Mouse (Mus musculus): ENCODE data around the gene Psap.

Psap gene

DNA sequence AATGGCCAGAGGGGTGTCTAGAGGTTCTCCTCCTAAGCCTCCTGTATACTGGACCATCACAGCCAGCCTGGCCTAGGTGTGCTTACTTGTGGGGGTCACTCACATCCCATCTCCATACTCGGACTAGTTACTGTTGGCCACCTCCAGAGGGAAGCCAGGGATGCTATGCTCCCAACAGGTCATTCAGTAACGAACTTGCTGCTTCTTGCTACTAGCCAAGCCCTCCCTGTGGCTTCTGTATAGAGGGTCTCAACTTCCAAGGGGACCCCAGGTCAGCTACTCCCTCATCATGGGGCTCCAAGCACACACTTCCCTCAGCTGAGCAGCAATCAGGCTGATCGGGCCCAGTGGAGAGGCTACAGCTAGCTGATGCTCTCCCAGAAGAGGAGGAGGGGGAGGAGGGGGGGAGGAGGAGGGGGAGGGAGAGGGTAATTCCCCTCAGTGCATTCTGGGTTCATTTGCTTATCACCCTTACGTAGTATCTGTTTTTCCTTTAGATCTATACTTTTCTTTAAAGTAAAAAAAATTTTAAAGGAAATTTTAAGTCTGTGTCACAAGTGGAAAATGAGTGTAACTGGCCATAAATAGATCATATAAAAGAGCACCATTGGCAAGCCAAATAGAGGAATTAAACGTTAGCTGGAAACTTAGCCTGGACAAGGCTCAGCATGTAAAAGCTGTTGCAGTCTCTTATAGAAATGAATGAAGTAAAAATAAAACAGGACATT is 72.8 kb downstream of the Psap start:
- no peak for DNase-seq

DNA sequence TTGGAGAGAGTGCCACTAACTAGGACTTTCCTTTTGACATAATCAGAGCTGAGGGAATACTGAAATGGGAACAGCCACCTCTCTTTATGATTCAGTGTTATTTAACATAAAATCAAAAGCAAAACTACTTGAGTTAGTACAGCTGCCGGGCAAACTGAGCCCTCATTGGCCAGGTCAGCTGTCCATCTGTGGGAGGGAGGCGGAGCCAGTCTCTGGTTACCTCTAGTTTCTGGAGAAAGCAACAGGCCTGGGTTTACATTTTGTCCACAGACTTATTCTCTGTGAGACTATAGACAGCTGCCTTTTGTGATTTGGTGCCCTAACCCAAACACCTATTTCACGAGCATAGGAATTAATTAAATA is 73.4 kb downstream of the Psap start:
- peak; percentile 93 for DNase-seq

DNA sequence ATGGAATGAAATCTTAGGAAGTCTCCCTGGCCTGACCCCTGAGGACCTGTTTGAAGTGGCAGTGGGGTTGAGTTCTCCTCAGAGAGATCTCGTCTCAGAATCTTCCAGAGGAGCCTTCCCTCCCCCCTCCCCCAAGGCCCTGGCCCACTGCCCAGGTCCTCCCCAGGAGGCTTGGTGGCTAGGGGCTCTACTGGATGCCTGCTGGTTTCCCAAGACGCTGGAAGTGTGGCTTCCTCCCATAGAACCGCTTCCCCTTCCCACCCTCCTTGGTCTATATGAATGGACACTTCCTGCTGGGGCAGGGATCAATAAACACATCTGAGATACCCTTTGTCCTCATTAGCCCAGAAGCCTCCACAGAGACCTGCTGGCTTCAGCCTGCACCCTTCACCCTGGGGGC is 73.8 kb downstream of the Psap start:
- no peak for DNase-seq

DNA sequence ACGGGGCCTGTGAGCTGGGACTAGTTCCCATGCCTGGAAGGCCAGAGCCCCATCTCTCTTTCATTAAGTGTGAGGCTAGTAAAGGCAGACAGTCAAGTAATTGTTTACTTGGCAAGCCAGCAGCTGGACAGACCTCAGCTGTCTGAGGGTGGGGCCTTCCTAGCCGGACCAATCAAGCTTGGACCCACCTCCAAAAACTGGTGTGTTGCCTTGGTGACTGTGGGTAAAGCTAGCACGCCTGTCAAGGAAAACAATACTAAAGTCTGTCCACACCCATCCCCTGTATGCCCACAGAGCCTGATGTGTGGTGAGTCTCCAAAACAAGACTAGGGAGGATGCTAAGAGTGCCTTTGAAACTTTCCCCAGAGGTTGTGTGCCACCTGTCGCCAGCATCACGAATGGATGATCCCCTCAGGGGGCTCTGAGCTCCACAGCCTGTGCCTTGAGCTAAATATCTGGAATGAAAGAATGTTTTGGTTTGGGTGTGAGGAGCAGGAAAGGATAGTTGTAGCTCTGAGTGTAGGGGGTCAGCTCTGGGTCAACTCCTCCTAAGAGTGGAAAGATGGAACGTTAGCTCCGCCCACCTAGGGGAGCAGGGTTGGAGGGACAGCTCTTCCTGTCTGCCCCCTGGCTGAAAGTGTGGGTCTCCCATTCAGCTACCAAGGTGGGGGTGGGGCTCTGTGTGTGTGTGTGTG is 74.5 kb downstream of the Psap start:
- DNase-seq, result peak; percentile 74
